Mouse (Mus musculus) embryonic fibroblast, embryonic 13.5 days (primary cell): Measurements from ENCODE around the gene Nr5a1.

Source experiments
- CTCF ChIP-seq: IDR thresholded peaks from 2 replicates; pipeline ENCODE4 v1.5.1; 2011; ENCODE audit warnings: mild to moderate bottlenecking, control low read depth, low read length, moderate library complexity, borderline replicate concordance; ENCODE audit not compliant: insufficient read depth
- POLR2A ChIP-seq: IDR thresholded peaks from 2 replicates; pipeline ENCODE4 v1.6.1; 2011; ENCODE audit warnings: low read depth, mild to moderate bottlenecking, control low read depth, low read length, moderate library complexity

GRCm38 (mm10) chr2:38652565-38653292 lies 61.6 kb downstream of the Nr5a1 start:
- TF ChIP-seq POLR2A (no peak), CTCF (no peak)
